Mouse (Mus musculus) central nervous system, embryonic 14 days (tissue): ENCODE results near the gene Urad. TPM values are rescaled to one million over a fixed set of nuclear protein-coding genes. Genes with fewer than 3 reads are reported as not detected.

Source experiments
- polyA plus RNA-seq: library from polyadenylated mRNA; depleted of rRNA; stranded (reverse); fragments of >200 nt; gene quantifications from 2 replicates; pipeline ENCODE4 v1.2.3, GENCODE M21; 2012; rRNA removed

Gene Urad
- polyA plus RNA-seq, result not detected in 2 replicates

GRCm38 (mm10) chr5:147322183-147322582 is at the start of gene Urad:
Gene Urad (minus strand): TSS chr5:147322440.

GRCm38 (mm10) chr5:147306638-147307397 is 15.4 kb downstream of the Urad start, which contains the start of gene Cdx2:
Gene Cdx2 (minus strand): TSS chr5:147307270.

GRCm38 (mm10) chr5:147269926-147270672 is 52.1 kb downstream of the Urad start, which contains the start of gene Pdx1:
Gene Pdx1 (plus strand): TSS chr5:147269959.

Other genes starting within 250 kb of the Urad start
- gene Lnx2, start 245.9 kb downstream of the Urad start, polyA plus RNA-seq, result 7.5 and 8.6 TPM in 2 replicates
- gene Polr1d, start 245.4 kb downstream of the Urad start, polyA plus RNA-seq, result 99.4 and 99.7 TPM in 2 replicates
- gene Gsx1, start 133.7 kb downstream of the Urad start, polyA plus RNA-seq, result 7.9 and 8.4 TPM in 2 replicates
- gene Pdx1, start 52.5 kb downstream of the Urad start, polyA plus RNA-seq, result not detected in 2 replicates
- not detected in 2 replicates for gene Cdx2, start 15.2 kb downstream of the Urad start, polyA plus RNA-seq
- 0.42 and 0.44 TPM in 2 replicates for gene Flt3, start 78.0 kb upstream of the Urad start, polyA plus RNA-seq
- gene Pan3, start 107.7 kb upstream of the Urad start, polyA plus RNA-seq, result 50.2 and 52.3 TPM in 2 replicates